Mouse (Mus musculus) neural tube, embryonic 15.5 days (tissue): ENCODE measurements around the gene Bcl6b. TPM values are rescaled to one million over a fixed set of nuclear protein-coding genes. Genes with fewer than 3 reads are reported as not detected.

ENCODE experiments used
- ATAC-seq: fragments of 200-750 bp; cut with Nextera tagmentation; 2 replicates; pipeline ENCODE4 v1.8.0; 2017; ENCODE audit warnings: mild to moderate bottlenecking, moderate TSS enrichment, moderate library complexity; ENCODE audit not compliant: low FRiP score
- H3K27ac ChIP-seq: fragments of 300-500 bp; sonication (generic); replicated peaks from 2 replicates; pipeline ENCODE4 v1.5.1; 2015; ENCODE audit warnings: mild to moderate bottlenecking, inconsistent platforms
- H3K27me3 ChIP-seq: fragments of 300-500 bp; sonication (generic); replicated peaks from 2 replicates; pipeline ENCODE4 v1.6.1; 2015; ENCODE audit warnings: inconsistent platforms
- H3K36me3 ChIP-seq: fragments of 300-500 bp; sonication (generic); 2 replicates; pipeline ENCODE4 v1.6.1; 2015; ENCODE audit warnings: inconsistent platforms
- H3K4me1 ChIP-seq: fragments of 300-500 bp; sonication (generic); 2 replicates; pipeline ENCODE4 v1.6.1; 2015; ENCODE audit warnings: inconsistent platforms
- H3K4me2 ChIP-seq: fragments of 300-500 bp; sonication (generic); 2 replicates; pipeline ENCODE4 v1.6.1; 2015; ENCODE audit warnings: inconsistent platforms, mild to moderate bottlenecking, moderate library complexity
- H3K4me3 ChIP-seq: fragments of 300-500 bp; sonication (generic); replicated peaks from 2 replicates; pipeline ENCODE4 v1.5.1; 2015; ENCODE audit warnings: mild to moderate bottlenecking, inconsistent platforms
- H3K9ac ChIP-seq: fragments of 300-500 bp; sonication (generic); replicated peaks from 2 replicates; pipeline ENCODE4 v1.6.1; 2015; ENCODE audit warnings: mild to moderate bottlenecking, inconsistent platforms
- H3K9me3 ChIP-seq: fragments of 300-500 bp; sonication (generic); replicated peaks from 2 replicates; pipeline ENCODE4 v1.6.1; 2016; ENCODE audit warnings: inconsistent platforms
- WGBS: fragments of 180-500 bp; shearing (Covaris S2); methylation state at CpG from one replicate; pipeline ENCODE4 v1.1.7; 2015; ENCODE audit warnings: mixed read lengths; 5-methylcytosine and 5-hydroxymethylcytosine counted together
- polyA plus RNA-seq: library from polyadenylated mRNA; unstranded; fragments of >200 nt; fragmentation: Nextera tagmentation; extraction: Ambion mirVana; gene quantifications from 2 replicates; pipeline ENCODE4 v1.2.1, GENCODE M21; 2015

Gene Bcl6b
- polyA plus RNA-seq = 5.2 and 6.6 TPM in 2 replicates

GRCm38 (mm10) chr11:70229260-70230010, at the start of gene Bcl6b:
Gene Bcl6b (minus strand): TSS chr11:70229798.
- H3K9ac ChIP-seq = peak within 1 kb of the TSS; percentile 23; the same call in 1 of the 2 replicates
- 2% methylated on average over 39 of the region's 39 CpGs for WGBS

GRCm38 (mm10) chr11:70278961-70279360, 49.4 kb upstream of the Bcl6b start:
- Histone ChIP-seq H3K4me2 (no peak overlapping the region), H3K4me1 (no peaks in the 10 kb centered on the region), H3K27me3 (no peaks in the 10 kb centered on the region), H3K9ac (no peak overlapping the region), H3K4me3 (no peak overlapping the region), H3K9me3 (no peaks in the 10 kb centered on the region), H3K36me3 (no peaks in the 10 kb centered on the region), H3K27ac (no peak overlapping the region)
- 82% methylated on average over 3 of the region's 3 CpGs for WGBS
- ATAC-seq = no peak

More at GRCm38 (mm10) chr11:70229260-70230010, at the start of gene Bcl6b:
- Histone ChIP-seq H3K27me3 (peaks cover 70% of the 10 kb centered on the region), H3K36me3 (peaks cover under 1% of the 10 kb centered on the region; the same call in 1 of the 2 replicates), H3K4me2 (peak within 1 kb of the TSS; percentile 63), H3K27ac (peak within 1 kb of the TSS; percentile 46; the same call in 1 of the 2 replicates), H3K4me1 (peaks cover 42% of the 10 kb centered on the region), H3K9me3 (no peaks in the 10 kb centered on the region), H3K4me3 (peak within 1 kb of the TSS; percentile 29)
- no peak for ATAC-seq

- Histone ChIP-seq H3K4me1 (no peaks in the 10 kb centered on the region), H3K4me2 (no peak overlapping the region), H3K9me3 (no peaks in the 10 kb centered on the region), H3K9ac (no peak overlapping the region), H3K36me3 (no peaks in the 10 kb centered on the region), H3K4me3 (no peak overlapping the region), H3K27me3 (no peaks in the 10 kb centered on the region), H3K27ac (no peak overlapping the region)
- ATAC-seq = no peak
- 86% methylated on average over 7 of the region's 7 CpGs for WGBS
Observed at GRCm38 (mm10) chr11:70271641-70272040, 42.0 kb upstream of the Bcl6b start.

- H3K27me3 ChIP-seq = 0 out of 2 replicates have a peak, but pooled peaks cover 4% of the 10 kb centered on the region
- WGBS = 90% methylated on average over 1 of the region's 1 CpGs
- no peak for ATAC-seq
- no peak overlapping the region for H3K27ac ChIP-seq
- H3K9me3 ChIP-seq = no peaks in the 10 kb centered on the region
- no peaks in the 10 kb centered on the region for H3K4me1 ChIP-seq
- no peak overlapping the region for H3K4me2 ChIP-seq
- H3K9ac ChIP-seq = no peak overlapping the region
- no peak overlapping the region for H3K4me3 ChIP-seq
- H3K36me3 ChIP-seq = no peaks in the 10 kb centered on the region
Observed at GRCm38 (mm10) chr11:70266405-70266804, 36.8 kb upstream of the Bcl6b start.

GRCm38 (mm10) chr11:70265819-70266218, 36.2 kb upstream of the Bcl6b start:
- Histone ChIP-seq H3K27ac (no peak overlapping the region), H3K27me3 (0 out of 2 replicates have a peak, but pooled peaks cover 4% of the 10 kb centered on the region), H3K4me2 (no peak overlapping the region), H3K36me3 (no peaks in the 10 kb centered on the region), H3K4me1 (no peaks in the 10 kb centered on the region), H3K4me3 (no peak overlapping the region), H3K9ac (no peak overlapping the region), H3K9me3 (no peaks in the 10 kb centered on the region)
- ATAC-seq = no peak
- 82% methylated on average over 4 of the region's 4 CpGs for WGBS

GRCm38 (mm10) chr11:70265252-70265651, 35.7 kb upstream of the Bcl6b start:
- no peaks in the 10 kb centered on the region for H3K36me3 ChIP-seq
- H3K9ac ChIP-seq = no peak overlapping the region
- no peak overlapping the region for H3K4me3 ChIP-seq
- H3K4me2 ChIP-seq = no peak overlapping the region
- 0 out of 2 replicates have a peak, but pooled peaks cover 4% of the 10 kb centered on the region for H3K27me3 ChIP-seq
- no peaks in the 10 kb centered on the region for H3K4me1 ChIP-seq
- no peak overlapping the region for H3K27ac ChIP-seq
- 60% methylated on average over 3 of the region's 3 CpGs for WGBS
- no peaks in the 10 kb centered on the region for H3K9me3 ChIP-seq
- ATAC-seq = no peak

GRCm38 (mm10) chr11:70259035-70259434, 29.4 kb upstream of the Bcl6b start:
- Histone ChIP-seq H3K9me3 (no peaks in the 10 kb centered on the region), H3K9ac (no peak overlapping the region), H3K36me3 (no peaks in the 10 kb centered on the region), H3K4me1 (peaks cover 11% of the 10 kb centered on the region), H3K27ac (no peak overlapping the region), H3K4me2 (no peak overlapping the region), H3K27me3 (peaks cover 20% of the 10 kb centered on the region), H3K4me3 (no peak overlapping the region)
- no peak for ATAC-seq
- 99% methylated on average over 4 of the region's 4 CpGs for WGBS

GRCm38 (mm10) chr11:70254931-70255531, 25.4 kb upstream of the Bcl6b start, which contains the start of gene Alox12:
Gene Alox12 (minus strand): TSS chr11:70255353.
- Histone ChIP-seq H3K4me1 (peaks cover 11% of the 10 kb centered on the region), H3K9me3 (no peaks in the 10 kb centered on the region), H3K27me3 (peaks cover 55% of the 10 kb centered on the region), H3K36me3 (no peaks in the 10 kb centered on the region), H3K9ac (0 out of 2 replicates have a peak within 1 kb of the TSS, but pooled peaks have one; percentile 26), H3K27ac (no peak within 1 kb of the TSS), H3K4me3 (peak within 1 kb of the TSS; percentile 16), H3K4me2 (peak within 1 kb of the TSS; percentile 47)
- ATAC-seq = no peak
- 1% methylated on average over 25 of the region's 25 CpGs for WGBS

- Histone ChIP-seq H3K36me3 (no peaks in the 10 kb centered on the region), H3K27ac (no peak overlapping the region), H3K9me3 (no peaks in the 10 kb centered on the region), H3K9ac (no peak overlapping the region), H3K4me3 (peak overlapping the region; percentile 16; the same call in 1 of the 2 replicates), H3K27me3 (peaks cover 55% of the 10 kb centered on the region), H3K4me2 (peak overlapping the region; percentile 47), H3K4me1 (peaks cover 11% of the 10 kb centered on the region)
- WGBS = 5% methylated on average over 18 of the region's 18 CpGs
- no peak for ATAC-seq
Observed at GRCm38 (mm10) chr11:70254337-70254736, 24.7 kb upstream of the Bcl6b start.

- H3K27ac ChIP-seq = no peak overlapping the region
- H3K4me1 ChIP-seq = peaks cover 11% of the 10 kb centered on the region
- H3K4me3 ChIP-seq = no peak overlapping the region
- no peak overlapping the region for H3K9ac ChIP-seq
- 89% methylated on average over 8 of the region's 8 CpGs for WGBS
- ATAC-seq = no peak
- no peaks in the 10 kb centered on the region for H3K36me3 ChIP-seq
- H3K9me3 ChIP-seq = no peaks in the 10 kb centered on the region
- H3K27me3 ChIP-seq = peaks cover 59% of the 10 kb centered on the region
- H3K4me2 ChIP-seq = no peak overlapping the region
Observed at GRCm38 (mm10) chr11:70251853-70252252, 22.3 kb upstream of the Bcl6b start.

GRCm38 (mm10) chr11:70250150-70250549, 20.6 kb upstream of the Bcl6b start:
- Histone ChIP-seq H3K27ac (no peak overlapping the region), H3K27me3 (peaks cover 63% of the 10 kb centered on the region), H3K36me3 (no peaks in the 10 kb centered on the region), H3K4me2 (no peak overlapping the region), H3K9me3 (no peaks in the 10 kb centered on the region), H3K9ac (no peak overlapping the region), H3K4me3 (no peak overlapping the region), H3K4me1 (peaks cover 10% of the 10 kb centered on the region)
- WGBS = 72% methylated on average over 11 of the region's 11 CpGs
- ATAC-seq = no peak
